Mouse (Mus musculus) embryonic facial prominence, embryonic 11.5 days (tissue): ENCODE measurements around the gene Fam53b. TPM values are rescaled to one million over a fixed set of nuclear protein-coding genes. Genes with fewer than 3 reads are reported as not detected.

Experiments
- ATAC-seq: fragments of 200-750 bp; cut with Nextera tagmentation; replicated peaks from 2 replicates; pipeline ENCODE4 v1.8.0; 2017; ENCODE audit warnings: low read depth; ENCODE audit not compliant: insufficient number of reproducible peaks, low FRiP score, low TSS enrichment
- DNase-seq: peaks from one replicate; pipeline ENCODE4 v3.0.0-alpha.2; 2015; ENCODE audit warnings: low spot score
- H3K27ac ChIP-seq: fragments of 300-500 bp; sonication (generic); replicated peaks from 2 replicates; pipeline ENCODE4 v1.5.1; 2014; ENCODE audit warnings: mild to moderate bottlenecking, low read depth, low read length, control low read depth
- H3K27me3 ChIP-seq: fragments of 300-500 bp; sonication (generic); 2 replicates; pipeline ENCODE4 v1.6.1; 2014; ENCODE audit warnings: mild to moderate bottlenecking, low read length, moderate library complexity, mixed read lengths; ENCODE audit not compliant: control insufficient read depth, insufficient read depth
- H3K36me3 ChIP-seq: fragments of 300-500 bp; sonication (generic); replicated peaks from 2 replicates; pipeline ENCODE4 v1.6.1; 2014; ENCODE audit warnings: low read depth, mild to moderate bottlenecking, low read length, moderate library complexity, mixed read lengths; ENCODE audit not compliant: control insufficient read depth, insufficient read depth
- H3K4me1 ChIP-seq: fragments of 300-500 bp; sonication (generic); 2 replicates; pipeline ENCODE4 v1.6.1; 2014; ENCODE audit warnings: low read length, mixed read lengths; ENCODE audit not compliant: control insufficient read depth, insufficient read depth
- H3K4me2 ChIP-seq: fragments of 300-500 bp; sonication (generic); 2 replicates; pipeline ENCODE4 v1.6.1; 2014; ENCODE audit warnings: low read depth, mild to moderate bottlenecking, control low read depth, low read length, moderate library complexity
- H3K4me3 ChIP-seq: fragments of 300-500 bp; sonication (generic); 2 replicates; pipeline ENCODE4 v1.5.1; 2014; ENCODE audit warnings: low read depth, low read length, control low read depth
- H3K9ac ChIP-seq: fragments of 300-500 bp; sonication (generic); replicated peaks from 2 replicates; pipeline ENCODE4 v1.6.1; 2014; ENCODE audit warnings: mild to moderate bottlenecking, control low read depth, low read length
- H3K9me3 ChIP-seq: fragments of 300-500 bp; sonication (generic); replicated peaks from 2 replicates; pipeline ENCODE4 v1.6.1; 2016; ENCODE audit warnings: mild to moderate bottlenecking, low read length, inconsistent platforms, mixed read lengths; ENCODE audit not compliant: control insufficient read depth
- WGBS: fragments of 180-500 bp; shearing (Covaris S2); extraction: QIAGEN DNeasy Blood & Tissue Kit; methylation state at CpG from one replicate; pipeline ENCODE4 v1.1.7; 2014; 5-methylcytosine and 5-hydroxymethylcytosine counted together
- polyA plus RNA-seq: library from polyadenylated mRNA; unstranded; fragments of >200 nt; fragmentation: Nextera tagmentation; extraction: Ambion mirVana; gene quantifications from 2 replicates; pipeline ENCODE4 v1.2.1, GENCODE M21; 2014

Fam53b gene
- polyA plus RNA-seq, 1 experiment from 2014 or later, result 11.8 TPM

- Histone ChIP-seq H3K27me3 (no peaks in the 10 kb centered on the region), H3K9ac (no peak overlapping the region), H3K36me3 (no peaks in the 10 kb centered on the region), H3K4me1 (no peaks in the 10 kb centered on the region), H3K27ac (no peak overlapping the region), H3K4me2 (no peak overlapping the region), H3K9me3 (no peaks in the 10 kb centered on the region), H3K4me3 (no peak overlapping the region)
- DNase-seq (no peak), ATAC-seq (no peak)
- WGBS, result 90% methylated on average over 11 of the region's 11 CpGs
Measured at GRCm38 (mm10) chr7:132723906-132724305, 89.8 kb downstream of the Fam53b start.

GRCm38 (mm10) chr7:132722401-132723370 lies 91.0 kb downstream of the Fam53b start:
- H3K9ac ChIP-seq, result no peak overlapping the region
- no peaks in the 10 kb centered on the region for H3K36me3 ChIP-seq
- no peak for DNase-seq
- no peak overlapping the region for H3K4me3 ChIP-seq
- H3K4me1 ChIP-seq, result no peaks in the 10 kb centered on the region
- no peak for ATAC-seq
- H3K27ac ChIP-seq, result no peak overlapping the region
- no peak overlapping the region for H3K4me2 ChIP-seq
- H3K27me3 ChIP-seq, result no peaks in the 10 kb centered on the region
- 92% methylated on average over 12 of the region's 12 CpGs for WGBS
- no peaks in the 10 kb centered on the region for H3K9me3 ChIP-seq

- H3K9me3 ChIP-seq, result no peaks in the 10 kb centered on the region
- WGBS, result 87% methylated on average over 8 of the region's 8 CpGs
- no peaks in the 10 kb centered on the region for H3K36me3 ChIP-seq
- no peak overlapping the region for H3K4me2 ChIP-seq
- H3K9ac ChIP-seq, result no peak overlapping the region
- no peaks in the 10 kb centered on the region for H3K4me1 ChIP-seq
- ATAC-seq, result no peak
- DNase-seq, result no peak
- H3K4me3 ChIP-seq, result no peak overlapping the region
- H3K27ac ChIP-seq, result no peak overlapping the region
- H3K27me3 ChIP-seq, result no peaks in the 10 kb centered on the region
Measured at GRCm38 (mm10) chr7:132720562-132720961, 93.1 kb downstream of the Fam53b start.

GRCm38 (mm10) chr7:132719570-132719969 lies 94.1 kb downstream of the Fam53b start:
- DNase-seq (no peak), ATAC-seq (no peak)
- Histone ChIP-seq H3K4me2 (no peak overlapping the region), H3K36me3 (no peaks in the 10 kb centered on the region), H3K4me1 (no peaks in the 10 kb centered on the region; the same call in 1 of the 2 replicates), H3K27ac (no peak overlapping the region), H3K9me3 (no peaks in the 10 kb centered on the region), H3K27me3 (no peaks in the 10 kb centered on the region), H3K9ac (no peak overlapping the region), H3K4me3 (no peak overlapping the region)
- WGBS, result 87% methylated on average over 4 of the region's 4 CpGs

- H3K9me3 ChIP-seq, result no peaks in the 10 kb centered on the region
- H3K27me3 ChIP-seq, result no peaks in the 10 kb centered on the region
- no peak overlapping the region for H3K9ac ChIP-seq
- DNase-seq (no peak), ATAC-seq (no peak)
- H3K27ac ChIP-seq, result no peak overlapping the region
- peaks cover 6% of the 10 kb centered on the region for H3K4me1 ChIP-seq
- no peak overlapping the region for H3K4me2 ChIP-seq
- 88% methylated on average over 4 of the region's 4 CpGs for WGBS
- no peaks in the 10 kb centered on the region for H3K36me3 ChIP-seq
- H3K4me3 ChIP-seq, result no peak overlapping the region
Measured at GRCm38 (mm10) chr7:132715259-132715658, 98.4 kb downstream of the Fam53b start.

GRCm38 (mm10) chr7:132714236-132714923 lies 99.3 kb downstream of the Fam53b start:
- H3K4me1 ChIP-seq, result peaks cover 6% of the 10 kb centered on the region
- H3K36me3 ChIP-seq, result no peaks in the 10 kb centered on the region
- peak overlapping the region; percentile 47; the same call in 1 of the 2 replicates for H3K27ac ChIP-seq
- DNase-seq (peak; percentile 40), ATAC-seq (peak; percentile 58)
- no peak overlapping the region for H3K4me2 ChIP-seq
- 33% methylated on average over 6 of the region's 6 CpGs for WGBS
- H3K9me3 ChIP-seq, result no peaks in the 10 kb centered on the region
- H3K27me3 ChIP-seq, result no peaks in the 10 kb centered on the region
- no peak overlapping the region for H3K4me3 ChIP-seq
- 0 out of 2 replicates have a peak overlapping the region, but pooled peaks have one; percentile 18 for H3K9ac ChIP-seq

GRCm38 (mm10) chr7:132713483-132714126 lies 100.1 kb downstream of the Fam53b start:
- 59% methylated on average over 8 of the region's 8 CpGs for WGBS
- H3K27ac ChIP-seq, result peak overlapping the region; percentile 56
- no peak overlapping the region for H3K4me3 ChIP-seq
- H3K36me3 ChIP-seq, result no peaks in the 10 kb centered on the region
- ATAC-seq (no peak), DNase-seq (no peak)
- no peaks in the 10 kb centered on the region for H3K27me3 ChIP-seq
- H3K9ac ChIP-seq, result no peak overlapping the region
- H3K4me2 ChIP-seq, result no peak overlapping the region
- H3K9me3 ChIP-seq, result no peaks in the 10 kb centered on the region
- H3K4me1 ChIP-seq, result peaks cover 6% of the 10 kb centered on the region
